Mouse (Mus musculus): Measurements from ENCODE around the gene Zfp451. TPM values are rescaled to one million over a fixed set of nuclear protein-coding genes. Genes with fewer than 3 reads are reported as not detected.
"Not testable (repeated sequence)": the region's sequence is repeated elsewhere in the genome, so short reads cannot be mapped to it uniquely, and the experiment has no call there.

Gene Zfp451
- total RNA-seq, 2 experiments from 2014 or later = 51.5 to 57.1 TPM

- DNase-seq (ENCODE audit: low spot score in 2 of 2) = no peak
- Histone ChIP-seq H3K4me3 (no peak overlapping the region), H3K27ac (no peak overlapping the region)
- no peak for TF ChIP-seq CTCF (conservative IDR thresholded peaks at IDR 0.05)
These were observed 59.2 kb downstream of the Zfp451 start for GRCm38 (mm10) chr1:33754965-33755735.

GRCm38 (mm10) chr1:33754089-33754488, 60.3 kb downstream of the Zfp451 start:
- no peak for DNase-seq (ENCODE audit: low spot score in 2 of 2)
- TF ChIP-seq CTCF (conservative IDR thresholded peaks at IDR 0.05) = no peak
- H3K27ac ChIP-seq = no peak overlapping the region
- H3K4me3 ChIP-seq = no peak overlapping the region

- Histone ChIP-seq H3K4me3 (no peak overlapping the region), H3K27ac (no peak overlapping the region)
- peak; percentile 35 to 39 for DNase-seq (ENCODE audit: low spot score in 2 of 2)
- TF ChIP-seq CTCF (conservative IDR thresholded peaks at IDR 0.05) = no peak
These were observed 63.1 kb downstream of the Zfp451 start for GRCm38 (mm10) chr1:33751283-33751682.

- not testable (repeated sequence) for DNase-seq (ENCODE audit: low spot score in 2 of 2); H3K27ac ChIP-seq; H3K4me3 ChIP-seq
These were observed 64.7 kb downstream of the Zfp451 start for GRCm38 (mm10) chr1:33749709-33750108.

- TF ChIP-seq CTCF (conservative IDR thresholded peaks at IDR 0.05) = no peak
- no peak overlapping the region for H3K4me3 ChIP-seq
- no peak overlapping the region for H3K27ac ChIP-seq
- DNase-seq (ENCODE audit: low spot score in 2 of 2) = no peak
These were observed 65.3 kb downstream of the Zfp451 start for GRCm38 (mm10) chr1:33749109-33749508.

GRCm38 (mm10) chr1:33745901-33746300, 68.5 kb downstream of the Zfp451 start:
- no peak for DNase-seq (ENCODE audit: low spot score in 2 of 2)
- Histone ChIP-seq H3K27ac (no peak overlapping the region), H3K4me3 (no peak overlapping the region)
- TF ChIP-seq CTCF (conservative IDR thresholded peaks at IDR 0.05) = no peak

- H3K27ac ChIP-seq; H3K4me3 ChIP-seq; DNase-seq (ENCODE audit: low spot score in 2 of 2): not testable (repeated sequence)
These were observed 69.6 kb downstream of the Zfp451 start for GRCm38 (mm10) chr1:33744815-33745214.

GRCm38 (mm10) chr1:33742903-33743302, 71.5 kb downstream of the Zfp451 start:
- no peak overlapping the region for H3K27ac ChIP-seq
- no peak overlapping the region for H3K4me3 ChIP-seq
- DNase-seq (ENCODE audit: low spot score in 2 of 2) = no peak
- peak; percentile 78 for TF ChIP-seq CTCF (conservative IDR thresholded peaks at IDR 0.05)

GRCm38 (mm10) chr1:33739302-33739701, 75.1 kb downstream of the Zfp451 start:
- Histone ChIP-seq H3K27ac (no peak overlapping the region), H3K4me3 (no peak overlapping the region)
- TF ChIP-seq CTCF (conservative IDR thresholded peaks at IDR 0.05) = peak; percentile 95
- peak; percentile 72 to 89 for DNase-seq (ENCODE audit: low spot score in 2 of 2)

GRCm38 (mm10) chr1:33738681-33739278, 75.6 kb downstream of the Zfp451 start:
- H3K4me3 ChIP-seq = no peak overlapping the region
- H3K27ac ChIP-seq = no peak overlapping the region
- TF ChIP-seq CTCF (conservative IDR thresholded peaks at IDR 0.05) = no peak
- DNase-seq (ENCODE audit: low spot score in 2 of 2) = no peak

- no peak for TF ChIP-seq CTCF (conservative IDR thresholded peaks at IDR 0.05)
- H3K4me3 ChIP-seq = no peak overlapping the region
- H3K27ac ChIP-seq = no peak overlapping the region
- no peak for DNase-seq (ENCODE audit: low spot score in 2 of 2)
These were observed 76.1 kb downstream of the Zfp451 start for GRCm38 (mm10) chr1:33738281-33738680.

GRCm38 (mm10) chr1:33734001-33734685, 80.3 kb downstream of the Zfp451 start:
- Histone ChIP-seq H3K27ac (no peak overlapping the region), H3K4me3 (no peak overlapping the region)
- DNase-seq (ENCODE audit: low spot score in 2 of 2) = no peak
- no peak for TF ChIP-seq CTCF (conservative IDR thresholded peaks at IDR 0.05)

- Histone ChIP-seq H3K27ac (no peak overlapping the region), H3K4me3 (no peak overlapping the region)
- TF ChIP-seq CTCF (conservative IDR thresholded peaks at IDR 0.05) = no peak
- DNase-seq (ENCODE audit: low spot score in 2 of 2) = no peak
These were observed 81.4 kb downstream of the Zfp451 start for GRCm38 (mm10) chr1:33733044-33733443.
